Mouse (Mus musculus) embryonic facial prominence, embryonic 11.5 days (tissue): ENCODE results near the gene Masp2. TPM values are rescaled to one million over a fixed set of nuclear protein-coding genes. Genes with fewer than 3 reads are reported as not detected.

Experiments used
- ATAC-seq: fragments of 200-750 bp; cut with Nextera tagmentation; replicated peaks from 2 replicates; pipeline ENCODE4 v1.8.0; 2017; ENCODE audit warnings: low read depth; ENCODE audit not compliant: insufficient number of reproducible peaks, low FRiP score, low TSS enrichment
- DNase-seq: peaks from one replicate; pipeline ENCODE4 v3.0.0-alpha.2; 2015; ENCODE audit warnings: low spot score
- H3K27ac ChIP-seq: fragments of 300-500 bp; sonication (generic); replicated peaks from 2 replicates; pipeline ENCODE4 v1.5.1; 2014; ENCODE audit warnings: mild to moderate bottlenecking, low read depth, low read length, control low read depth
- H3K27me3 ChIP-seq: fragments of 300-500 bp; sonication (generic); 2 replicates; pipeline ENCODE4 v1.6.1; 2014; ENCODE audit warnings: mild to moderate bottlenecking, low read length, moderate library complexity, mixed read lengths; ENCODE audit not compliant: control insufficient read depth, insufficient read depth
- H3K36me3 ChIP-seq: fragments of 300-500 bp; sonication (generic); replicated peaks from 2 replicates; pipeline ENCODE4 v1.6.1; 2014; ENCODE audit warnings: low read depth, mild to moderate bottlenecking, low read length, moderate library complexity, mixed read lengths; ENCODE audit not compliant: control insufficient read depth, insufficient read depth
- H3K4me1 ChIP-seq: fragments of 300-500 bp; sonication (generic); 2 replicates; pipeline ENCODE4 v1.6.1; 2014; ENCODE audit warnings: low read length, mixed read lengths; ENCODE audit not compliant: control insufficient read depth, insufficient read depth
- H3K4me2 ChIP-seq: fragments of 300-500 bp; sonication (generic); 2 replicates; pipeline ENCODE4 v1.6.1; 2014; ENCODE audit warnings: low read depth, mild to moderate bottlenecking, control low read depth, low read length, moderate library complexity
- H3K4me3 ChIP-seq: fragments of 300-500 bp; sonication (generic); 2 replicates; pipeline ENCODE4 v1.5.1; 2014; ENCODE audit warnings: low read depth, low read length, control low read depth
- H3K9ac ChIP-seq: fragments of 300-500 bp; sonication (generic); replicated peaks from 2 replicates; pipeline ENCODE4 v1.6.1; 2014; ENCODE audit warnings: mild to moderate bottlenecking, control low read depth, low read length
- H3K9me3 ChIP-seq: fragments of 300-500 bp; sonication (generic); replicated peaks from 2 replicates; pipeline ENCODE4 v1.6.1; 2016; ENCODE audit warnings: mild to moderate bottlenecking, low read length, inconsistent platforms, mixed read lengths; ENCODE audit not compliant: control insufficient read depth
- WGBS: fragments of 180-500 bp; shearing (Covaris S2); extraction: QIAGEN DNeasy Blood & Tissue Kit; methylation state at CpG from one replicate; pipeline ENCODE4 v1.1.7; 2014; 5-methylcytosine and 5-hydroxymethylcytosine counted together
- polyA plus RNA-seq: library from polyadenylated mRNA; unstranded; fragments of >200 nt; fragmentation: Nextera tagmentation; extraction: Ambion mirVana; gene quantifications from 2 replicates; pipeline ENCODE4 v1.2.1, GENCODE M21; 2014

Gene Masp2
- polyA plus RNA-seq, 1 experiment from 2014 or later, result not detected

DNA sequence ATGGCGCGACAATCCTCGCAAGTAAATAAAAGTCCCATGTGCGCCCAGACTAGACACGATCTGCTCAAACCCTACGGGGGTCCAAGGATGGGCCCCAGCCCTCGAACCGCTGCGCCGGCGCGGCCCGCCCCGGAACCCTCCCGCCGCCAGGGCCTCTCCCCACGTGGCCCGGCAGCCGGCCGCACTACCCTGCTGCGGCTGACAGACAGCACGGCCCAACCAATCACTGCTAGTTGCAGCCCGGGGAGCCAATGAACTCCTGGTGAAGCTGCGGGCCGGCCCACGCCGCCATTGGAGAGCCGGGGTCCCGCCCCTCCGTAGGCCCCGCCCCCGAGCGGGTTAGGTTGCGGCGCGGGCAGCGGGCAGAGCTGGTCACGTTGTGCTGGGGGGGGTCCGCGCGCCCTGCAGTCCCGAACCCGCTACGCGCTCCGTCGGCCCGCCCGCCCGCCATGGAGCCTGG is 11.2 kb upstream of the Masp2 start, which contains the start of gene Srm:
TSS of gene Srm (plus strand) at position 333 of the 460 bp plus-strand sequence.
- Histone ChIP-seq H3K4me1 (no peaks in the 10 kb centered on the region), H3K4me3 (peak within 1 kb of the TSS; percentile 96), H3K9ac (peak within 1 kb of the TSS; percentile 80), H3K4me2 (peak within 1 kb of the TSS; percentile 90), H3K36me3 (peaks cover 17% of the 10 kb centered on the region), H3K27me3 (no peaks in the 10 kb centered on the region), H3K27ac (0 out of 2 replicates have a peak within 1 kb of the TSS, but pooled peaks have one; percentile 52), H3K9me3 (no peaks in the 10 kb centered on the region)
- ATAC-seq, result peak; percentile 99
- DNase-seq, result peak; percentile 98
- under 1% methylated on average over 39 of the region's 50 CpGs for WGBS

DNA sequence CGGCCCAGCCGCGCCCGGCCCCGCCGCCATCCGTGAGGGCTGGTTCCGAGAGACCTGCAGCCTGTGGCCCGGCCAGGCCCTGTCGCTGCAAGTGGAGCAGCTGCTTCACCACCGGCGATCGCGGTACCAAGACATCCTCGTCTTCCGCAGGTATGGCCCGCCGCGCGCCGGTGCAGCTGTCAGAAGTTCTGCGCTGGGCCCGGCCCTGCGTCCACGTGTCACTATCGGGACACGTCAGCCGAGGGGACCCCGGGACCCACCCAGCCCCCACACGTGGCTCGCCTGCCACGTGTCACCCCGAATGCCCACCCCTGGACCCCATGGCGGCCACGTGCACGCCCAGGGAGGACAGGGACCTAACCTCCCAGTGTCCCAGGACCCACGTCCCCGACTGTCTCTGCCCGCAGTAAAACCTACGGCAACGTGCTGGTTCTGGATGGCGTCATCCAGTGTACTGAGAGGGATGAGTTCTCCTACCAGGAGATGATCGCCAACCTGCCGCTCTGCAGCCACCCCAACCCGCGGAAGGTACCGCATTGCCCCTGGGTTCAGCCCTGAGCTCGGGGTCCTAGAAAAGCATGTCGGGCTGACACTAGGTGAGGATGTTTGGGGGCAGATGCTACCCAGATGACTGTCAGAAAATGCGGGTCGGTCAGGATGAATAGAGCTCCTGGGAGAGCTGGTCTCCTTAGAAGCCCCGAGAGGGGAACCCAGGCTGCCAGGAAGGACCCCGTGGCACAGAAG is 10.5 kb upstream of the Masp2 start:
- Histone ChIP-seq H3K4me1 (no peaks in the 10 kb centered on the region), H3K27ac (no peak overlapping the region), H3K9me3 (no peaks in the 10 kb centered on the region), H3K27me3 (no peaks in the 10 kb centered on the region), H3K4me2 (peak overlapping the region; percentile 90), H3K9ac (peak overlapping the region; percentile 80), H3K4me3 (peak overlapping the region; percentile 96), H3K36me3 (peaks cover 19% of the 10 kb centered on the region)
- DNase-seq (no peak), ATAC-seq (peak; percentile 63)
- under 1% methylated on average over 52 of the region's 53 CpGs for WGBS

DNA sequence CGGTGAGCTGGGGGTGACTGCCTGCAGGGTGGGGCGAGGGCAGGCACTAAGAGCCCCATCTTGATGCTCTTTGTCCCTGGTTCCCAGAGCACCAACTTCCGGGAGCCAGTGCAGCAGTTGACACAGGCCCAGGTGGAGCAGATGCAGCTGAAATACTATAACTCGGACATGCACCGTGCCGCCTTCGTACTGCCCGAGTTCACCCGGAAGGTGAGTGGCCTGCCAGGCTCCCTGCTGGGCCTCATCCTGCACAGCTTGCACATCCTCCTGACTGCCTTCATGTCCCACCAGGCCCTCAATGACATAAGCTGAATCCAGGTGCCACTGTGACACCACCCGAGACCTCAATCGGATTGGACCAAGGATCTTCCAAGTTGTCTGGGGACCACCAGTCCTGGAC is 8.4 kb upstream of the Masp2 start:
- Histone ChIP-seq H3K4me3 (no peak overlapping the region), H3K36me3 (peaks cover 20% of the 10 kb centered on the region), H3K27ac (no peak overlapping the region), H3K4me2 (no peak overlapping the region), H3K4me1 (no peaks in the 10 kb centered on the region), H3K9me3 (no peaks in the 10 kb centered on the region), H3K27me3 (no peaks in the 10 kb centered on the region), H3K9ac (no peak overlapping the region)
- WGBS, result 96% methylated on average over 11 of the region's 11 CpGs
- DNase-seq (no peak), ATAC-seq (no peak)

DNA sequence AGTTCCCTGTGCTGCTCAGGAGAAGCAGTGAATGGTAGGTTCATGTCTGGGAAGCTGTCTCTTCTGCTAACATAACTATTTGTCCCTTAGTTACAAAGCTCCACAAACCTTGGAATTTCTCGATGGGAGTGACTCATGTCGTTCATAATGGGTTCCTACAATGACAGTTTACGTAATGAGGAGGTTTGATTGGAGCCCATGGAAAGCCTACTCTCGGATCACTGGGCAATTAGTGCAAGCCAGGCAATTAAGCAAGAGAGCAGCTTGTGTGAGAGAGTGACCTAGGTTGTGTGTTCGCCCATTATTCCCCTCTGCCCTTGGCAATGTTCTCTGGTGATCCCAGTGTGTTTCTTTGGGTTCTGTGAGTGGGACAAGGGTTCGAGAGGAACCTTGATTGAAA is 6.4 kb upstream of the Masp2 start:
- Histone ChIP-seq H3K9me3 (no peaks in the 10 kb centered on the region), H3K4me3 (no peak overlapping the region), H3K27me3 (no peaks in the 10 kb centered on the region), H3K4me1 (no peaks in the 10 kb centered on the region), H3K4me2 (no peak overlapping the region), H3K27ac (no peak overlapping the region), H3K36me3 (peaks cover 20% of the 10 kb centered on the region), H3K9ac (no peak overlapping the region)
- ATAC-seq (no peak), DNase-seq (no peak)
- WGBS, result 83% methylated on average over 6 of the region's 6 CpGs

DNA sequence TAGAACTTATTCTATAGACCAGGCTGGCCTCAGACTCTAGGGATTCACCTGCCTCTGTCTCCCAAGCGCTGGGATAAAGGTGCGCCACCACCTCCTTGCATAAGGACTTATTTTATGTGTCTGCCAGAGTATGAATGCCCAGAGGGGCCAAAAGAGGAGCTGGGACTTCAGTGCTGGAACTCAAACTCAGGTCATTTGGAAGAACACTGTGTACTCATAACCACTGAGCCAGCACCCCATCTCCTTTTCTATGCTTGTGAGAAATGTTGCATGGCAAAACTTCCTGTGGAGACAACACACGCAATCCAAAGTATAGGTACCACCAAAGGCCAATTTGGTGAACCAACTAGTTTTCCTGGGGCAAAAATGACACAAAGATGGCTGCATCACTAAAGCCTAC is 5.6 kb upstream of the Masp2 start:
- H3K36me3 ChIP-seq, result peaks cover 20% of the 10 kb centered on the region
- 95% methylated on average over 3 of the region's 3 CpGs for WGBS

DNA sequence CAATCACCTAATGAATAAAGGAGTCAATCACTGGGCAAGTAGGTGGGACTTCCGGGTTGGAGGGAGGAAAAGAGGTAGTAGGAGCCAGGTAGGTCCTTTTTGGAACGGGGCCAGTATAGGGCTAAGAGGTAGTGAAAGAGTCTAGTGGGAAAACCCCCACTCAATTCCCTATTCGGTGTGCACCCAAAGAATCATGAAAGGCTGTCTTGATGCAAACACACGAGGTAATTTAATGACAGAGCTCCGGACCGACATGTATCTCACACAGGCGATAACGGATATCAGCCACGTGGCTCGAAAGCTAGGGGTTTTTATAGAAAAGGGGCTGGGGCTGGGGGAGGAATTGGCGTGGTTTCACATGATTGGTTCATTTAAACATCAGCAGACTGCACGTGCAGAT is 3.5 kb upstream of the Masp2 start:
- peaks cover 18% of the 10 kb centered on the region for H3K36me3 ChIP-seq
- no peak for ATAC-seq

More for the DNA sequence above, 5.6 kb upstream of the Masp2 start:
- Histone ChIP-seq H3K9me3 (no peaks in the 10 kb centered on the region), H3K4me1 (no peaks in the 10 kb centered on the region), H3K9ac (no peak overlapping the region), H3K27me3 (no peaks in the 10 kb centered on the region), H3K27ac (no peak overlapping the region), H3K4me2 (no peak overlapping the region), H3K4me3 (no peak overlapping the region)
- DNase-seq, result no peak
- no peak for ATAC-seq

DNA sequence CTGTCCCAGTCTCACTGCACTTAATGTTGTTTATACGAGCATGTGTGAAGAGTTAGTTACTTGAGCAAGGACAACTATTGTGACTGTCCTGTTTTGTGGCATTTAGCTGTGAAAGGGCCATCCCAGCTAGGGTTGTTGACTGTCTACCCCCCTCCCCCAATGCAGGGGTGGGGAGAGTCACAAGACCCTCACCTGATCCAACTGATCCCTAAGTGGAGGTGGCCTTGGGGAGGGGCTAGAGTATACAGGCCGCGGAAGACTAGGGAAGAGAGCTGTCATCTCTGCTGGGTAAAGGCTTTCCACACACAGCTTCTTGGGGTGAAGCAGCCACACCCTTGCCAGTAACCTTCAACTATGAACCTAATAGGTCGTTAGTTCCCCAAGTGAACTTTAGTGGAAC is 2.0 kb upstream of the Masp2 start:
- H3K27me3 ChIP-seq, result no peaks in the 10 kb centered on the region
- 86% methylated on average over 4 of the region's 4 CpGs for WGBS
- no peak for DNase-seq
- no peaks in the 10 kb centered on the region for H3K4me1 ChIP-seq
- no peak for ATAC-seq
- H3K4me2 ChIP-seq, result no peak overlapping the region
- H3K36me3 ChIP-seq, result peaks cover 8% of the 10 kb centered on the region
- H3K27ac ChIP-seq, result no peak overlapping the region
- no peak overlapping the region for H3K9ac ChIP-seq
- H3K4me3 ChIP-seq, result no peak overlapping the region
- no peaks in the 10 kb centered on the region for H3K9me3 ChIP-seq

More for the DNA sequence above, 3.5 kb upstream of the Masp2 start:
- no peak for DNase-seq
- Histone ChIP-seq H3K27me3 (no peaks in the 10 kb centered on the region), H3K9ac (no peak overlapping the region), H3K27ac (no peak overlapping the region), H3K9me3 (no peaks in the 10 kb centered on the region), H3K4me3 (no peak overlapping the region), H3K4me2 (no peak overlapping the region), H3K4me1 (no peaks in the 10 kb centered on the region)
- WGBS, result 93% methylated on average over 12 of the region's 12 CpGs

DNA sequence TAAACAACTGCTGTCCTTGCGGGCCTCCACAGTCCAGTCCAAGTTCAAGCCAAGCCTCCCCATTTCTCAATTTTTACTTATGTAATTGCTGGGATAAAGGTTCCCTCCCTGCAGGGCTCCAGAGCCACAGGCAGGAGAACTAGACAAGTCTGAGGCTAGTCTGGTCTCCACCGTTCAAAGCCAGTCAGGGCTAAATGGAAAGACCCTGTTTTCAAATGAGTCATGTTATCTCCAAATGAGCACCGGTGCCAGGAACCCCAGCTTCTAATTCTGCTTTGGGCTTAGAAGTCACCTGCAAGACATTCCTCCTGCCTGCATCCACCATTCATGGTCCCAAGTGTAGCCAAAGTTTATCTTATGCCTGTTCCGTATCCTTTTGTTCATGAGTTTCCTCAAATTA is 483 bp upstream of the Masp2 start:
- Histone ChIP-seq H3K27me3 (no peaks in the 10 kb centered on the region), H3K4me1 (no peaks in the 10 kb centered on the region), H3K36me3 (no peaks in the 10 kb centered on the region; the same call in 1 of the 2 replicates), H3K4me2 (no peak overlapping the region), H3K27ac (no peak overlapping the region), H3K9ac (no peak overlapping the region), H3K4me3 (no peak overlapping the region), H3K9me3 (no peaks in the 10 kb centered on the region)
- no peak for ATAC-seq
- 88% methylated on average over 4 of the region's 4 CpGs for WGBS
- no peak for DNase-seq
